Mouse (Mus musculus): Measurements from ENCODE around the gene Fuom.

- TF ChIP-seq CTCF (IDR thresholded peaks at IDR 0.05; ENCODE audit: low read depth, low read length) (no peak), POLR2A (IDR thresholded peaks at IDR 0.05; ENCODE audit: borderline replicate concordance, low read depth, low read length) (no peak)
These were observed 14.3 kb upstream of the Fuom start, which contains the start of gene Echs1 for GRCm38 (mm10) chr7:140116329-140117054.
